Mouse (Mus musculus): ENCODE data around the gene Ttc7.

DNA sequence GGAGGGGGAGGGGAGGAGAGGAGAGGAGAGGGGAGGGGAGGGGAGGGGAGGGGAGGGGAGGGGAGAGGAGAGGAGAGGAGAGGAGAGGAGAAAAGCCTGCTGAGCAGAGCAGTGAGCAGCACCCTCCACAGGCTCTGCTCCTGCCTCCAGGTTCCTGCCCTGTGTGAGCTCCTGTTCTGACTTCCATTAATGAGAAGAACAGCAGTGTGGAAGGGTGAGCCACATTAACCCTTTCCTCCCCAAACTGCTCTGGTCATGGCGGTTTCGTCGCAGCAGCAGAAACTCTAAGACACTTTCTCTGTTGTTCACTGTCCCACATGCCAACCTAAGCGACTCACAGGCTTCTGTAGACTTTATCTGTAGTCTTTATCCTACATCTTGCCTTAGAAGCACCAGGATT, 124.0 kb downstream of the Ttc7 start:
- TF ChIP-seq POLR2A (IDR thresholded peaks at IDR 0.05; ENCODE audit: low read depth, low read length) (no peak), CTCF (IDR thresholded peaks at IDR 0.05; ENCODE audit: extremely low read depth, insufficient read depth, insufficient read length, insufficient replicate concordance) (no peak)
